Mouse (Mus musculus) liver, adult 2 months (tissue): Measurements from ENCODE around the gene Pf4. TPM values are rescaled to one million over a fixed set of nuclear protein-coding genes. Genes with fewer than 3 reads are reported as not detected.
"Not testable (repeated sequence)": the region's sequence is repeated elsewhere in the genome, so short reads cannot be mapped to it uniquely, and the experiment has no call there.

Source experiments
- DNase-seq: peaks from one replicate; pipeline ENCODE4 v3.0.0-alpha.2; 2011; ENCODE audit warnings: low read depth, low spot score; ENCODE audit errors: extremely low read depth
- H3K27ac ChIP-seq: fragments of 200-500 bp; replicated peaks from 2 replicates; pipeline ENCODE4 v1.5.1; 2012; ENCODE audit warnings: low read depth, mild to moderate bottlenecking, control low read depth, inconsistent platforms, low read length; ENCODE audit not compliant: insufficient read depth
- H3K27me3 ChIP-seq: fragments of 200-500 bp; 2 replicates; pipeline ENCODE4 v1.6.1; 2012; ENCODE audit warnings: mild to moderate bottlenecking, moderate library complexity, low read length, inconsistent platforms; ENCODE audit not compliant: control insufficient read depth, insufficient read depth
- H3K36me3 ChIP-seq: fragments of 200-500 bp; 2 replicates; pipeline ENCODE4 v1.6.1; 2012; ENCODE audit warnings: low read length, inconsistent platforms; ENCODE audit not compliant: control insufficient read depth, insufficient read depth
- H3K4me1 ChIP-seq: fragments of 200-500 bp; 2 replicates; pipeline ENCODE4 v1.6.1; 2011; ENCODE audit warnings: low read length; ENCODE audit not compliant: control insufficient read depth, insufficient read depth
- H3K4me3 ChIP-seq: fragments of 200-500 bp; 2 replicates; pipeline ENCODE4 v1.5.1; 2011; ENCODE audit warnings: low read depth, mild to moderate bottlenecking, control low read depth, low read length, moderate library complexity; ENCODE audit not compliant: insufficient read depth
- H3K79me2 ChIP-seq: fragments of 200-500 bp; 2 replicates; pipeline ENCODE4 v1.6.1; 2012; ENCODE audit warnings: inconsistent platforms, mild to moderate bottlenecking, low read length, moderate library complexity; ENCODE audit not compliant: control insufficient read depth, insufficient read depth
- H3K9ac ChIP-seq: fragments of 200-500 bp; 2 replicates; pipeline ENCODE4 v1.6.1; 2012; ENCODE audit warnings: low read depth, mild to moderate bottlenecking, control low read depth, inconsistent platforms, low read length
- CTCF ChIP-seq: fragments of 200-500 bp; IDR thresholded peaks from 2 replicates; pipeline ENCODE4 v1.5.1; 2011; ENCODE audit warnings: low read depth, low read length, control low read depth
- POLR2A ChIP-seq: fragments of 200-500 bp; IDR thresholded peaks from 2 replicates; pipeline ENCODE4 v1.6.1; 2011; ENCODE audit warnings: low read length, control low read depth; ENCODE audit not compliant: insufficient read depth; ENCODE audit errors: extremely low read depth
- whole genome bisulfite sequencing: fragments of 180-500 bp; shearing (Covaris S2); methylation state at CpG from one replicate; pipeline ENCODE4 v1.1.7; 2018; 5-methylcytosine and 5-hydroxymethylcytosine counted together
- polyA plus RNA-seq: library from polyadenylated mRNA; depleted of rRNA; stranded (reverse); fragments of >200 nt; gene quantifications from 2 replicates; pipeline ENCODE4 v1.2.3, GENCODE M21; 2012
- total RNA-seq: library from RNA; depleted of rRNA; stranded (reverse); fragments of >200 nt; gene quantifications from 2 replicates; pipeline ENCODE4 v1.2.3, GENCODE M21; 2014

Pf4 gene
- total and polyA plus RNA-seq, 2 experiments: 1.4 to 3.0 TPM

DNA sequence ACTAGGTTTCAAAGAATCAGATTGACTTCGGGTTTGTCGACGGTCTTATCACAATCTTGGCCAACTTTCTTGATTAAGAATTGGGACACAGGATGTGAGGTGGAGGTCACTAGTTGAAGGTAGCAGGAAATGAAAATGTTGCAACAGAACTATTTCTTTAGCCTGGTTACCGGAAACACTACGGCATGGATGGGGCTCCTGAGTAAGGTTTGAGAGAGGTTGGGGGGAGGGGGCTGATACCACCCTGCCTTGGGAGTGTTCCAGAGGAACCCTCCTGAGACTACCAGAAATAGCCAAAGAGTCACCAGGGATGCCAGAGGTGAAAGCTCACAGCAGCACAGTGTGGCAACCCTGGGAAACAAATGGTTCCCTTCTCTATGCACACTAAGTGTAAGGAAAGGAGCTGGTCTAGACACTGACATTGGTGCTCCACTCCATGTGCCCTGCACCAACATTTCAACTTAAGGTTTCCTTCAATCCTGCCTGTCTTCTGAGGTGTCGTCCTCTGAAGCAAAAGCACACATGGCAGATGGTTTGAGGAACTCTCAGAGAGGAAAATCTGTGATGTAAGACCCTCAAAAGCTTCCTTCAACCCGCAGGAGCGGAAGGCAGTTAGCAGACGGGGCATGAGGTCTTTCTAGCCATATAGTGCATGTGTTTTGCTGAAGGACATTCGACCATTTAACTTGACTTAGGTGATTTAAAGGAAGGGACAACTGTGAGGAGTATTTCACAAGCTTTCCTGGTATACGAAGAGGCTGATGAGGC is 17.3 kb downstream of the Pf4 start:
- TF ChIP-seq POLR2A (no peak), CTCF (no peak)
- Histone ChIP-seq H3K27me3 (no peaks in the 10 kb centered on the region), H3K36me3 (no peaks in the 10 kb centered on the region), H3K79me2 (no peaks in the 10 kb centered on the region), H3K4me1 (no peaks in the 10 kb centered on the region), H3K4me3 (no peak overlapping the region), H3K9ac (no peak overlapping the region), H3K27ac (no peak overlapping the region)
- 70% methylated on average over 11 of the region's 11 CpGs for WGBS
- DNase-seq: no peak

DNA sequence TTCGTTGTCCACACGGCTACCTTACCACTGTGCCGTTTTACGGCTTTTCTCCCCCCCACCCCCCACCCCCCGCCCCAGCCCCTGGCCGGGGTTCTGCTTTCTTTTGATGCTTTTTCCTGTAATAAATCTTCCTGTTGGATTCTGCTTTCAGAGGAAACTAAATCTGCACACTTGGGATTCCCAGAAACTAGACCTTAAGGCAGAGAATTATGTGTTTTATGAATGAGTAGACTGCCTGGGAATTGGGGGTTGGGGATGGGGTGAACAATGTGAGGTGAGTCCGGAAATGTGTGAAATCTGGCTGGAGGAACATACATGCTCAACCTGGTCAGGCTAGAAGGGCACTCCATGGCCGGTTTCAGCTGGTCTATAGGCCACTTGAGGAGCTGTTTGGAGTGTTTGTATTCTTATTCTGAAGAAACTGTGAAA is 17.9 kb downstream of the Pf4 start:
- no peak for DNase-seq

DNA sequence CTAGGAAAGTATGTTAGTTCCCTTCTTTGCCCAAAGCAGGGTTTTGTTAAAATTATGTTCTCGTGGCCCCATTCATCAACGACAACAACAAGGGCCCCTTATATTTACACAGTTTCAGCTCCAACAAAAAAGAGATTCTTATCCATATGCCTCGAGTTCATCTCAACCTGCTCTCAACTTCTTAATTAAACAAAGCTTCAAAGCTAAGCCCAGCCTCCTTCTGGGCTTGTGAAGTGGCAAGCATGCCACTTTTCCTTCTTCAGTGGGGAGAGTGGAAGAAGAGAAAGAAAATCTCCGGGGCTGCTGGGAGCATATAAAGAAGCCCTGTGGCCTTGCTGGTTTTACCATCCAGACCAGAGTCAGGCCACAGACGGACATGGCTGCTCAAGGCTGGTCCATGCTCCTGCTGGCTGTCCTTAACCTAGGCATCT is 22.0 kb downstream of the Pf4 start, which contains the start of gene Cxcl15:
Cxcl15 (plus strand) TSS at position 340 of the 431 bp plus-strand sequence.
- H3K27ac ChIP-seq: no peak within 1 kb of the TSS
- DNase-seq: no peak
- H3K4me1 ChIP-seq: no peaks in the 10 kb centered on the region

More for the DNA sequence above, 17.9 kb downstream of the Pf4 start:
- no peak overlapping the region for H3K27ac ChIP-seq
- no peaks in the 10 kb centered on the region for H3K36me3 ChIP-seq
- H3K27me3 ChIP-seq: no peaks in the 10 kb centered on the region
- no peak overlapping the region for H3K9ac ChIP-seq
- no peaks in the 10 kb centered on the region for H3K79me2 ChIP-seq
- no peak overlapping the region for H3K4me3 ChIP-seq
- WGBS: 64% methylated on average over 8 of the region's 8 CpGs
- no peak for TF ChIP-seq CTCF
- TF ChIP-seq POLR2A: no peak
- H3K4me1 ChIP-seq: no peaks in the 10 kb centered on the region

DNA sequence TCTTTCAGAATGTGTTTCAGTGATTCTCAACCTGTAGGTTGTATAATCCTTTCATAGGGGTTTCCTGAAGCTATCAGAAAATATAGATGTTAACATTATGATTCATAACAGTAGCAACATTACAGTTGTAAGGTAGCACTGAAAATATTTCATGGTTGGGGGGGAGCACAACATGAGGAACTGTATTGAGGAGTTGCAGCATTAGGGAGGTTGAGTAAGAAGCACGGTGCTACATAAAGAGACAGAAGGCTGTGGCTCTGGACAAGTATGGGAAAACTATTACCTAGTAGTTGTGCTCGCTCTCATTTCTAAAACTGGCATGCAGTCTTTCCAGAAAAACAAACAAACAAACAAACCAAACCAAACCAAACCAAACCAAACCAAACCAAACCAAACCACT is 23.2 kb downstream of the Pf4 start:
- not testable (repeated sequence) for DNase-seq, H3K27me3 ChIP-seq, H3K79me2 ChIP-seq, H3K27ac ChIP-seq, H3K4me1 ChIP-seq, H3K4me3 ChIP-seq, H3K36me3 ChIP-seq, H3K9ac ChIP-seq
- WGBS: 91% methylated on average over 2 of the region's 2 CpGs

More for the DNA sequence above, 22.0 kb downstream of the Pf4 start, which contains the start of gene Cxcl15:
- H3K36me3 ChIP-seq: no peaks in the 10 kb centered on the region
- H3K27me3 ChIP-seq: no peaks in the 10 kb centered on the region
- H3K9ac ChIP-seq: no peak within 1 kb of the TSS
- H3K4me3 ChIP-seq: no peak within 1 kb of the TSS
- no peaks in the 10 kb centered on the region for H3K79me2 ChIP-seq
- TF ChIP-seq POLR2A (no peak), CTCF (no peak)
- WGBS: 43% methylated on average over 5 of the region's 5 CpGs

DNA sequence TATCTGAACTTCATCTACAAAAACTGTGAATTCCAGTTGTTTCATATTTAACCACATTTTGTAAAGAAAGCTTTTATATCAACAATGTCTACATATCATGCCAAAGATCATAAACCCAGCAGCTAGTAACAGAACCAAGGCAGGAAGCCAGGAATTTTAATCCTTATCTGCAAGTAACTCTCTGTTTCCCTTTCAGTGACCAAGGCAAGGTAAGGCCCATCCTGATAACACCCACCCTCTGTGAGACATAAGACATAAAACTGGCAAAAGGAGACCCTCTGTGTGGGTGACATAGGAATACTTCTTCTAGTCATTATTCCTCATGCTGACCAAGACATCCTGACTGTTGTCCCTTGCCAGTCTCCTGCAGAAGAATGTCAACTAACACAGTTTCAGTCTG is 32.3 kb downstream of the Pf4 start:
- H3K27me3 ChIP-seq: no peaks in the 10 kb centered on the region
- no peaks in the 10 kb centered on the region for H3K4me1 ChIP-seq
- no peak overlapping the region for H3K9ac ChIP-seq
- no peaks in the 10 kb centered on the region for H3K79me2 ChIP-seq
- TF ChIP-seq CTCF (no peak), POLR2A (no peak)
- no peak for DNase-seq
- no peak overlapping the region for H3K4me3 ChIP-seq
- H3K27ac ChIP-seq: no peak overlapping the region
- H3K36me3 ChIP-seq: no peaks in the 10 kb centered on the region

DNA sequence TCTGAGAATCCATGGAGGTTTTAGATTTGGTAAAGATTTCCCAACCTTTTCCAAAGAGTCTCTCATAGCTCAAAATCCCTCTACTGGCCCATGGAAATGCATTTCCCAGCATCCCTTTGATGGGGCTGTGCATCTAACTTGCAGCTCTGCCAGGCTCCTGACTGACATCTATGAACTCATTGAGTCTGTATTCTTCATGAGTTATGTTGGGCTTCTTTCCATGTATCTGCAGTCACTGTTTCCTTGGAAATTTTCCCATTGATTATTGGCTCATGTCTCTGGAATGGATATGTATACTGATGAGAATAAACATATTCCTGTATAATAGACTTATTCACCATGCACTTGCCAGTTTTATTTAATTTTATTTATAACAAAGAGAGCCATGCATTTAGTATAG is 33.8 kb downstream of the Pf4 start:
- H3K79me2 ChIP-seq: no peaks in the 10 kb centered on the region
- H3K9ac ChIP-seq: no peak overlapping the region
- no peaks in the 10 kb centered on the region for H3K27me3 ChIP-seq
- no peak for TF ChIP-seq CTCF
- no peak for TF ChIP-seq POLR2A
- H3K36me3 ChIP-seq: no peaks in the 10 kb centered on the region
- no peak for DNase-seq
- H3K4me1 ChIP-seq: no peaks in the 10 kb centered on the region
- H3K4me3 ChIP-seq: no peak overlapping the region
- no peak overlapping the region for H3K27ac ChIP-seq
